Mouse (Mus musculus): ENCODE results near the gene Nub1. TPM values are rescaled to one million over a fixed set of nuclear protein-coding genes. Genes with fewer than 3 reads are reported as not detected.

The Nub1 gene
- total and polyA plus RNA-seq, 3 experiments, result 28.8 to 58.6 (median 44.7) TPM

GRCm38 (mm10) chr5:24752175-24752498 is 66.8 kb downstream of the Nub1 start:
- no peak overlapping the region; the same call in 1 of the 2 replicates for H3K4me3 ChIP-seq (ENCODE audit: low read depth, low read length)
- no peaks in the 10 kb centered on the region for H3K36me3 ChIP-seq (replicated peaks)
- H3K9me3 ChIP-seq (replicated peaks), result no peaks in the 10 kb centered on the region
- TF ChIP-seq CTCF (IDR thresholded peaks at IDR 0.05; ENCODE audit: low read depth, low read length), result no peak
- no peak for TF ChIP-seq TAL1 (conservative IDR thresholded peaks at IDR 0.05; ENCODE audit: low read depth, low read length)
- no peak for TF ChIP-seq GATA2 (IDR thresholded peaks at IDR 0.05; ENCODE audit: borderline replicate concordance, low read depth, low read length)
- TF ChIP-seq GATA1 (IDR thresholded peaks at IDR 0.05; ENCODE audit: borderline replicate concordance, low read length), result no peak
- TF ChIP-seq POLR2AphosphoS5 (IDR thresholded peaks at IDR 0.05; ENCODE audit: insufficient replicate concordance, low read depth, low read length), result no peak
- peaks cover 21% of the 10 kb centered on the region for H3K4me1 ChIP-seq (ENCODE audit: insufficient read depth, low read depth, low read length)
- no peak for DNase-seq (ENCODE audit: low spot score)
- H3K27me3 ChIP-seq (ENCODE audit: insufficient read depth, low read length), result peaks cover 47% of the 10 kb centered on the region
- ATAC-seq (ENCODE audit: extremely low read depth, insufficient number of reproducible peaks, low FRiP score, poor library complexity, severe bottlenecking), result no peak

GRCm38 (mm10) chr5:24756931-24757330 is 71.6 kb downstream of the Nub1 start:
- Histone ChIP-seq H3K4me3 (ENCODE audit: low read depth, low read length) (no peak overlapping the region), H3K9me3 (replicated peaks) (no peaks in the 10 kb centered on the region), H3K27me3 (ENCODE audit: insufficient read depth, low read length) (peaks cover 25% of the 10 kb centered on the region), H3K36me3 (replicated peaks) (no peaks in the 10 kb centered on the region), H3K4me1 (ENCODE audit: insufficient read depth, low read depth, low read length) (peaks cover 5% of the 10 kb centered on the region)
- ATAC-seq (ENCODE audit: extremely low read depth, insufficient number of reproducible peaks, low FRiP score, poor library complexity, severe bottlenecking), result no peak
- no peak for DNase-seq (ENCODE audit: low spot score)
- TF ChIP-seq GATA2 (IDR thresholded peaks at IDR 0.05; ENCODE audit: borderline replicate concordance, low read depth, low read length) (no peak), CTCF (IDR thresholded peaks at IDR 0.05; ENCODE audit: low read depth, low read length) (no peak), POLR2AphosphoS5 (IDR thresholded peaks at IDR 0.05; ENCODE audit: insufficient replicate concordance, low read depth, low read length) (no peak), GATA1 (IDR thresholded peaks at IDR 0.05; ENCODE audit: borderline replicate concordance, low read length) (no peak), TAL1 (conservative IDR thresholded peaks at IDR 0.05; ENCODE audit: low read depth, low read length) (no peak)

- no peaks in the 10 kb centered on the region for H3K36me3 ChIP-seq (replicated peaks)
- no peak for DNase-seq (ENCODE audit: low spot score)
- H3K9me3 ChIP-seq (replicated peaks), result no peaks in the 10 kb centered on the region
- H3K4me3 ChIP-seq (ENCODE audit: low read depth, low read length), result no peak within 1 kb of the TSS
- no peak for ATAC-seq (ENCODE audit: extremely low read depth, insufficient number of reproducible peaks, low FRiP score, poor library complexity, severe bottlenecking)
- TF ChIP-seq CTCF (IDR thresholded peaks at IDR 0.05; ENCODE audit: low read depth, low read length), result no peak
- TF ChIP-seq TAL1 (conservative IDR thresholded peaks at IDR 0.05; ENCODE audit: low read depth, low read length), result no peak
- TF ChIP-seq GATA2 (IDR thresholded peaks at IDR 0.05; ENCODE audit: borderline replicate concordance, low read depth, low read length), result no peak
- no peak for TF ChIP-seq POLR2AphosphoS5 (IDR thresholded peaks at IDR 0.05; ENCODE audit: insufficient replicate concordance, low read depth, low read length)
- no peak for TF ChIP-seq GATA1 (IDR thresholded peaks at IDR 0.05; ENCODE audit: borderline replicate concordance, low read length)
- no peaks in the 10 kb centered on the region for H3K4me1 ChIP-seq (ENCODE audit: insufficient read depth, low read depth, low read length)
- peaks cover 17% of the 10 kb centered on the region for H3K27me3 ChIP-seq (ENCODE audit: insufficient read depth, low read length)
Measured at GRCm38 (mm10) chr5:24757816-24758215, 72.5 kb downstream of the Nub1 start, which contains the start of gene Crygn. TSS of gene Crygn (minus strand) at chr5:24758008.

Other genes with a start within 250 kb of the Nub1 start
- 95.9 and 97.8 TPM in 2 replicates for gene Fastk, start 240.2 kb upstream of the Nub1 start, total RNA-seq (2014; fragmentation: Nextera tagmentation)
- gene Fastk, start 240.2 kb upstream of the Nub1 start, total RNA-seq (2017), result 36.2 and 46.9 TPM in 2 replicates
- 286 and 295 TPM in 2 replicates for gene Fastk, start 240.2 kb upstream of the Nub1 start, polyA plus RNA-seq (2012)
- 11.1 and 14.3 TPM in 2 replicates for gene Tmub1, start 237.7 kb upstream of the Nub1 start, total RNA-seq (2014; fragmentation: Nextera tagmentation)
- 13.3 and 16.1 TPM in 2 replicates for gene Tmub1, start 237.7 kb upstream of the Nub1 start, total RNA-seq (2017)
- 36.3 and 38.1 TPM in 2 replicates for gene Tmub1, start 237.7 kb upstream of the Nub1 start, polyA plus RNA-seq (2012)
- 22.0 and 26.3 TPM in 2 replicates for gene Agap3, start 233.4 kb upstream of the Nub1 start, total RNA-seq (2014; fragmentation: Nextera tagmentation)
- gene Agap3, start 233.4 kb upstream of the Nub1 start, total RNA-seq (2017), result 30.3 and 32.8 TPM in 2 replicates
- 133 and 147 TPM in 2 replicates for gene Agap3, start 233.4 kb upstream of the Nub1 start, polyA plus RNA-seq (2012)
- not detected in 2 replicates for gene Gbx1, start 158.3 kb upstream of the Nub1 start, total RNA-seq (2014; fragmentation: Nextera tagmentation)
- 0.12 TPM in 1 of 2 replicates, not detected in the other for gene Gbx1, start 158.3 kb upstream of the Nub1 start, total RNA-seq (2017)
- gene Gbx1, start 158.3 kb upstream of the Nub1 start, polyA plus RNA-seq (2012), result 0.01 and 0.02 TPM in 2 replicates
- not detected in 2 replicates for gene Asb10, start 144.6 kb upstream of the Nub1 start, total RNA-seq (2014; fragmentation: Nextera tagmentation)
- not detected in 2 replicates for gene Asb10, start 144.6 kb upstream of the Nub1 start, total RNA-seq (2017)
- gene Asb10, start 144.6 kb upstream of the Nub1 start, polyA plus RNA-seq (2012), result 0.04 TPM in 1 of 2 replicates, not detected in the other
- not detected in 2 replicates for gene 4931409K22Rik, start 128.7 kb upstream of the Nub1 start, total RNA-seq (2014; fragmentation: Nextera tagmentation)
- 0.06 TPM in 1 of 2 replicates, not detected in the other for gene 4931409K22Rik, start 128.7 kb upstream of the Nub1 start, total RNA-seq (2017)
- gene 4931409K22Rik, start 128.7 kb upstream of the Nub1 start, polyA plus RNA-seq (2012), result not detected in 2 replicates
- gene Abcf2, start 108.1 kb upstream of the Nub1 start, total RNA-seq (2014; fragmentation: Nextera tagmentation), result 54.2 and 58.8 TPM in 2 replicates
- 89.5 and 94.6 TPM in 2 replicates for gene Abcf2, start 108.1 kb upstream of the Nub1 start, total RNA-seq (2017)
- gene Abcf2, start 108.1 kb upstream of the Nub1 start, polyA plus RNA-seq (2012), result 68.5 and 81.4 TPM in 2 replicates
- 5.9 and 15.8 TPM in 2 replicates for gene Chpf2, start 98.8 kb upstream of the Nub1 start, total RNA-seq (2014; fragmentation: Nextera tagmentation)
- 7.3 and 14.9 TPM in 2 replicates for gene Chpf2, start 98.8 kb upstream of the Nub1 start, total RNA-seq (2017)
- gene Chpf2, start 98.8 kb upstream of the Nub1 start, polyA plus RNA-seq (2012), result 19.9 and 28.5 TPM in 2 replicates
- gene Smarcd3, start 61.1 kb upstream of the Nub1 start, total RNA-seq (2014; fragmentation: Nextera tagmentation), result not detected in 2 replicates
- gene Smarcd3, start 61.1 kb upstream of the Nub1 start, total RNA-seq (2017), result 0.06 and 0.22 TPM in 2 replicates
- gene Smarcd3, start 61.1 kb upstream of the Nub1 start, polyA plus RNA-seq (2012), result 0.12 TPM in 1 of 2 replicates, not detected in the other
- gene Wdr86, start 45.2 kb downstream of the Nub1 start, total RNA-seq (2014; fragmentation: Nextera tagmentation), result not detected in 2 replicates
- under 0.01 and 0.44 TPM in 2 replicates for gene Wdr86, start 45.2 kb downstream of the Nub1 start, total RNA-seq (2017)
- not detected in 2 replicates for gene Wdr86, start 45.2 kb downstream of the Nub1 start, polyA plus RNA-seq (2012)
- gene Crygn, start 72.5 kb downstream of the Nub1 start, total RNA-seq (2014; fragmentation: Nextera tagmentation), result not detected in 2 replicates
- gene Crygn, start 72.5 kb downstream of the Nub1 start, total RNA-seq (2017), result not detected in 2 replicates
- 0.47 and 0.95 TPM in 2 replicates for gene Crygn, start 72.5 kb downstream of the Nub1 start, polyA plus RNA-seq (2012)
- 65.1 and 81.2 TPM in 2 replicates for gene Rheb, start 157.1 kb downstream of the Nub1 start, total RNA-seq (2014; fragmentation: Nextera tagmentation)
- gene Rheb, start 157.1 kb downstream of the Nub1 start, total RNA-seq (2017), result 47.9 and 55.3 TPM in 2 replicates
- gene Rheb, start 157.1 kb downstream of the Nub1 start, polyA plus RNA-seq (2012), result 20.5 and 22.1 TPM in 2 replicates

Data from G1E (cell line).